Mouse (Mus musculus) c-Kit-negative CD71-positive TER-119-positive erythroid progenitor cells, embryonic 14.5 days (primary cell): ENCODE measurements around the gene Fut7.

Experiments
- DNase-seq: peaks from one replicate; pipeline ENCODE4 v3.0.0-alpha.2; 2013; ENCODE audit warnings: low read depth, low spot score

Fut7 gene

GRCm38 (mm10) chr2:25460135-25460534 lies 37.1 kb downstream of the Fut7 start:
- no peak for DNase-seq

- DNase-seq, result peak; percentile 82
These were observed 37.7 kb downstream of the Fut7 start, which contains the start of gene Paxx for GRCm38 (mm10) chr2:25460551-25461309. TSS of gene Paxx (minus strand) at chr2:25461094.

- DNase-seq, result no peak
These were observed 38.3 kb downstream of the Fut7 start for GRCm38 (mm10) chr2:25461407-25461806.

DNA sequence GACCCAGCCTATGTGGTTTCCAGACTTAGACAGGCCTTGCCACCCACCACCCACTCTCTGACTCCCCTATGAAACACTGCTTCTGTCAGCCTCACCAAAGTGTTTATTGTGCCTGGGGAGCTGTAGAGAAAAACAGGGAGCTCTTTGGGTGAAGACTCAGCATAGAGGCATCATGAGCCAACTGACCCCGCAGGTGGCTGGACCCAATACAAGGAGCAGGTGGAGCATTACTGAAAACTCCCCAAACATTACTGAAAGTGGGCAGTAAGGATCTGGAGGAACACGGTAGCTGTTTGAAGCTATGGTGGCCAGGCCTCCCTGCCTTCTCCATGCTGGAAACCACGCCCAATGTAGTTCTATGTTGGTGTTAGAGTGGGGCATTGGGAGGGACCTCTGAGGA lies 40.6 kb downstream of the Fut7 start:
- no peak for DNase-seq

- DNase-seq, result no peak
These were observed 42.2 kb downstream of the Fut7 start for GRCm38 (mm10) chr2:25465256-25465655.

- no peak for DNase-seq
These were observed 43.0 kb downstream of the Fut7 start for GRCm38 (mm10) chr2:25465816-25466635.

GRCm38 (mm10) chr2:25467606-25468303 lies 44.7 kb downstream of the Fut7 start:
- no peak for DNase-seq

DNA sequence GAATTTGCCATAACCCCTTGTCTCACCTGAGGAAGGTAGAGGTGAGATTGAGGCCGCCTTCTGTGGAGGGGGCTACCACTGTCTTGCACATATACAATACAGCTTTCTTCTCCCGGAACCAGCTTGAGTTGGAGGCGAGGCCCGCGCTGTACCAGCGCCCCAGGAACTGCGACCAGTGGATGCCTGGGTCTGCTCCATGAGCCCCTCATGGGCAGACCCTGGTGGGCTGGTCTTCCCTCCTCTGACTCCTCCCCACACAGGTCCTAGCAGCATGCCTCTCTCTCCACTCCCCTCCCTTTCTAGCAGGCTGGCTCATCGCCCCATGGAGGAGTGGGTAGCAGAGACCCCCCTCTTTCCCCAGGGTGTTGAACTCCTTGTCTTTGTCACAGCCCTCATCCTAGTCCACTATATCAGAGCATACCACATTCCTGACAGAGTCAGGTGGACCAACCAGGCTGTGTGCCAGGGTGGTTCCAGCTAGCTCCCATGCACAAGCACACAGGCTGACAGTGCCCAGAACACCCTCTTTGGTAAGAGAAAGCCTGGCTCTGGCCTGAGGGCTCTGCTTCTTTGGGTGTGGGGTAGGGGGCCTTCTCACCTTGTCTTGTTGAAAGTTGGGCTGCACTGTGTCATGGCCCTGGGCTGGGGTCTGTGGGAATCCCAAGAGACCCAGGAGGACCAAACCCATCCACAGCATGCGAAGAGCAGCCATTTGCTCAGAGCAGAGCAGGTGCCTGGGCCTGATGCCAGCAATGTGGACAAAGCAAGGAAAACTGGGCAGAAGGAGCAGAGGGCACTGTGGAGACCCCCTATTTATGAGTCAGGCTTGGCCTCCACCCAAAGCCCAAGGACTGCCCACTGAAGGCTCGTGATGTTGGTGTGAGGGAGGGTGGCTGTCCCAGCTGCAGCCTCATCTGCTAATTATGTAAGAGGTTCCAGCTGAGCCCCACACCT lies 46.2 kb downstream of the Fut7 start:
- DNase-seq, result no peak

DNA sequence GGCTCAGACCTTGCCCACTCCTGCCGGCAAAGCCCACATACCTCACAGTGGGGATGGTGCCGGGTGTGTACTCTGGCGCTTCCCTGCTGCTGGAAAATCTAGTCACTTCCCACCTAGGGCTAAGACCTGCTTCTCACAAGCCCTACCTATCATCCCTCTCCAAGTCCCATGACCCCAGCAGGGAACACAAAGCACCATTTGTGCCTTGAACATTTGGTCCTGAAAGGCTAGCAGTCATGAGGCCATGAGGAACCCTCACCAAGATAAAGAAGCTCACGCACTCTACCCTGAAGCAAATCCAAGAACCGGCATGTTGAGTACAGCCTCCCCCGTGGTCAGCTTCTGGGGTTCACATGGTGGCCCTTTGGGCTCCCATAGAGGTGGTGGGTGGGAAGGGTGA lies 46.9 kb downstream of the Fut7 start, which contains the start of gene Ptgds:
Gene Ptgds (minus strand): TSS at position 78 of the 400 bp plus-strand sequence.
- DNase-seq, result no peak

GRCm38 (mm10) chr2:25472550-25472949 lies 49.5 kb downstream of the Fut7 start:
- no peak for DNase-seq
